Mouse (Mus musculus) ES-CJ7 (cell line): ENCODE measurements around the gene Gm14295.
"Not testable (repeated sequence)": the region's sequence is repeated elsewhere in the genome, so short reads cannot be mapped to it uniquely, and the experiment has no call there.

Experiments used
- DNase-seq: peaks from one replicate; pipeline ENCODE4 v3.0.0; 2011; ENCODE audit warnings: low read depth, low spot score

Gm14295 gene

GRCm38 (mm10) chr2:176798312-176798711 lies at the start of gene Gm14295:
Gene Gm14295 (plus strand): TSS chr2:176798612.
- DNase-seq, result not testable (repeated sequence)

- DNase-seq, result not testable (repeated sequence)
Measured at GRCm38 (mm10) chr2:176798785-176799184, 373 bp downstream of the Gm14295 start.

GRCm38 (mm10) chr2:176830840-176831239 lies 32.4 kb downstream of the Gm14295 start, which contains the start of gene Gm14408:
Gene Gm14408 (plus strand): TSS chr2:176831140.
- not testable (repeated sequence) for DNase-seq
